Mouse (Mus musculus): ENCODE measurements at regions not wholly inside any gene's neighbourhood (a gene's known extent, or its start where the extent isn't known, plus 50 kb on each side); places are given as distances from the start of the nearest gene placed in this dataset.

- TF ChIP-seq CTCF (IDR thresholded peaks at IDR 0.05; ENCODE audit: extremely low read depth, insufficient read length, insufficient replicate concordance, low read depth, low read length) (no peak), POLR2A (IDR thresholded peaks at IDR 0.05; ENCODE audit: low read depth, low read length) (no peak)
These were observed 1452.6 kb downstream of the Gsdmc2 start for GRCm38 (mm10) chr15:62392381-62392780.

All from small intestine, adult 2 months (tissue).